Mouse (Mus musculus) lung, adult 2 months (tissue): ENCODE results near the gene Mrgpre.

ENCODE experiments used
- CTCF ChIP-seq: fragments of 200-500 bp; IDR thresholded peaks from 2 replicates; pipeline ENCODE4 v1.5.1; 2011; ENCODE audit warnings: mild to moderate bottlenecking, low read length, control low read depth; ENCODE audit not compliant: insufficient read depth
- POLR2A ChIP-seq: fragments of 200-500 bp; IDR thresholded peaks from 2 replicates; pipeline ENCODE4 v1.6.1; 2011; ENCODE audit warnings: low read depth, mild to moderate bottlenecking, control low read depth, low read length, borderline replicate concordance; ENCODE audit errors: extremely low read depth

DNA sequence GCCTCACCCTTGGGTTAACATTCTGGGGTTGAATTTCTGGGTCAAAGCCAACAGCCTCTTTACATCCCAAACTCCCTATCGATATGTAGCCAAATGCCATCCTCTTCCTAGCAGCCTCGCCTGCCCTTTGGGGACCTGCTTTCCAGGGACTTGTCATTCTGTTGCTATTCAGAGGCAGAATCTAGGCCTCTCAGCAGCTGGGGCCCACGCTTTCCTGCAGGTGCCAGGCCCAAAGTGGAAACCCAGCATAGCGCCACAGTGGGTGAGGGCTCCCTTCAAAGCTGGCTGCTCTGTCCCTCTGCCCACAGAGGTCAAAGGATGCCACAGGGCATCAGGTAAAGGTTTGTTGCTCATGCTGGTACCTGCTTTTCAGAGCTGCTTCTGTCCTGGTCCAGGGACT lies 50.6 kb downstream of the Mrgpre start:
- TF ChIP-seq POLR2A (no peak), CTCF (no peak)
